Mouse (Mus musculus): ENCODE results near the gene Brd2. TPM values are rescaled to one million over a fixed set of nuclear protein-coding genes. Genes with fewer than 3 reads are reported as not detected.

The Brd2 gene
- polyA plus RNA-seq, 1 experiment from 2014 or later = 137 TPM

DNA sequence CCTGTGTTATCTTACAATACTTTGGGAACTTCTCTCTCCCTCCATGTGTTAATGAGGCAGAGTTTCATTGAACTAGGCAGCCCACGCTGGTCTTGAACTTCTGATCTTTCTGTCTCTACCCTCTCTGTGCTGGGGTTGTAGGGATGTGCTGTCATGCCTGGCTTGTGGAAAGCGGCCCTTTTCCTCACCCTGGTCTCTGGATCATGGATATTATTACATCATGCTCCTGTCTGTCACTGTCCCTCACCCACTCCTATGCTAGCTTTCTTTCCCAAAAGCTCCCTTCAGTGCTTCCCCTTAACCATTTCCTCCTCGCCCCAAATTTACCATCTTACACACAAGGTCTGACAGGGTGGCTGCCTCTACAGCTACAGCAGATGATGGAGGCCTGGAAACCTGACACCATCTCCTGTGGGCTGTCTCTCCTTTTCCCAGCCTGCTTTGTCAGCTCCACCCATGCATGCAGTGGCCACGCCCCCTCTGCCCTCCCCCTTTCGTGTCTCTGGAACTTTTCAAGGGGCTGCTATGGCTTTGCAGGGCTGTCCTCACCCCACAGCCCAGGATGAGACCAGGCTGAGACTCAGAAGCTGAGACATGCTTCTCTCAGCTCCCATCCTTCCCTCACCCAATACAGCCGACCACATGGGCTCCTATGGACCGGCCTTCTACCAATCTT, 29.1 kb downstream of the Brd2 start:
- Histone ChIP-seq H3K9me3 (replicated peaks) (no peaks in the 10 kb centered on the region), H3K27me3 (no peaks in the 10 kb centered on the region), H3K4me2 (replicated peaks) (no peak overlapping the region), H3K4me1 (0 out of 2 replicates have a peak, but pooled peaks cover 3% of the 10 kb centered on the region), H3K4me3 (no peak overlapping the region), H3K9ac (0 out of 2 replicates have a peak overlapping the region, but pooled peaks have one; percentile 15), H3K36me3 (no peaks in the 10 kb centered on the region), H3K27ac (no peak overlapping the region)
- peak; percentile 35; the same call in 1 of the 2 replicates for ATAC-seq (ENCODE audit: low FRiP score)
- WGBS = 39% methylated on average over 7 of the region's 7 CpGs

DNA sequence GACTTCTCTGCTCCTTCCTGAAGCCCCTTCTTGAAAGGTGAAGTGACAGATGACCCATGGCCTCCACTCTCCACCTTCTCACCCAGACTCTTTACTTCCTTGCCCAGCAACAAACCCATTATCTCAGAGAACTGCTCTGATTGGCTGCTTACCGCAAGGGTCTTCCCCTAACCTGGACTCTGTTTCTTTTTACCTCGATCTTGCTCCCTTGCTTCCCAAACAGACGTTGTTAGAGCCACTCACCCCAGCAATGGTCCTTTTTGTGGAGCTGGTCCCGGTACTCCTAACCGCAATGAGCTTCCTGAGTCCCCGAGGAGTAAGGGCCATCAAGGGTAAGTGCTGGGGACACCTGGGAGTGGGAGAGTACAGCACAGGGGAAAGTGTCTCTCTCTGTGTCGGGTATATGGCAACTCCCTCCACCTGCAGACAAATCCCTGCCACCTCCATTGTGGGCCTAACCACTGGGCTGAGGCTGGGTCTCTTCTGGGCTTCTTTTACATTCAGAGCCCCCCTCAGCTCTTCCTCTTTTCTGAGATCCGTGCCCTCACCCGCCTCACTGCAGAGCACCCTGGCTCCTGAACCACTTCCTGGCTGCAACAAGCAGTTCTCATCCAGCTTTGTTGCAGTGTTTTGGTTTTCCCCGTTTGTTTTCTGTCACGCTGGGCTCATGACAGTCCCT, 30.1 kb downstream of the Brd2 start, which contains the start of gene H2-Oa:
Gene H2-Oa, plus strand, starts transcription at position 144 of the 679 bp plus-strand sequence.
- no peaks in the 10 kb centered on the region for H3K9me3 ChIP-seq (replicated peaks)
- ATAC-seq (ENCODE audit: low FRiP score) = no peak
- WGBS = 42% methylated on average over 11 of the region's 11 CpGs
- no peaks in the 10 kb centered on the region for H3K27me3 ChIP-seq
- 0 out of 2 replicates have a peak, but pooled peaks cover 3% of the 10 kb centered on the region for H3K4me1 ChIP-seq
- no peak within 1 kb of the TSS for H3K4me3 ChIP-seq
- H3K4me2 ChIP-seq (replicated peaks) = no peak within 1 kb of the TSS
- H3K27ac ChIP-seq = no peak within 1 kb of the TSS
- H3K36me3 ChIP-seq = no peaks in the 10 kb centered on the region
- no peak within 1 kb of the TSS; the same call in 1 of the 2 replicates for H3K9ac ChIP-seq

DNA sequence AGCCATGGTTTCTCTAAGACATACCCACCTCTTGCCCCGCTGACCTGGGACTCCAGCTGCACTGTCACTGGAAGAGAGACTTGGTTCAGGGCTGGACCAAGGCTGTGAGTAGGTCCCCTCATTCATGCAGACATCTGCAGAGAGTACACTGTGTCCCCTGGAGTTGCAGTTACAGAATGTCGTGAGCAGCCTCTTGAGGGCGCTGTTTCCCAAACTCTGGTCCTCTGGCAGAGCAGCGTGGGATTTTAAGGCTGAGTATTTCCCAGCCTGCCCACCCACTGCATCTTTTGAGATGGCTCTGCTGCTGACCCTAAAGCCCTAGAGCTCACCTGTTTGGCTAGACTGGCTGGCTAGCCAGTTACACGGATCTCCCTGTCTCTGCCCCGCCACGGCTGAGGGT, 31.5 kb downstream of the Brd2 start:
- Histone ChIP-seq H3K36me3 (no peaks in the 10 kb centered on the region), H3K27me3 (no peaks in the 10 kb centered on the region), H3K4me3 (no peak overlapping the region), H3K9me3 (replicated peaks) (no peaks in the 10 kb centered on the region), H3K27ac (no peak overlapping the region), H3K4me2 (replicated peaks) (no peak overlapping the region), H3K9ac (no peak overlapping the region), H3K4me1 (0 out of 2 replicates have a peak, but pooled peaks cover 3% of the 10 kb centered on the region)
- 48% methylated on average over 7 of the region's 7 CpGs for WGBS
- no peak for ATAC-seq (ENCODE audit: low FRiP score)

DNA sequence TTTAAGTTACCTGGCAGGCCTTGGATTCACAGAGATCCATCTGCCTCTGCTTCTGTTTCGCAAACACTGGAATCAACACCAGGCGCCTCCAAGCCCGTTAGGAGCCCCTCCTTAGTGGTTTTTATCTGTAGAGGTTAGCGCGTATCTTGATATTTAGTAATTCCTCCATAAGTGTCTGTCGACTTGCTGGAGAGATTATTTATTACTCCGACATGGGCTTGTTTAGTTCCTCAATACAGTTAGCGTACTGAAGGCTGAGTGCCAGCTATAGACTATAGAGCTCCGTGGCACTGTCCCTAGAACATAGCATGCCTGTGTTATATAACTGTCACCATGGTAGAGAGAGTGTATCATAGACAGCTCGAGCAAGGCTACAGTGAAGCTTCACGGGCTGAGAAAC, 34.3 kb downstream of the Brd2 start:
- WGBS = 91% methylated on average over 11 of the region's 11 CpGs

DNA sequence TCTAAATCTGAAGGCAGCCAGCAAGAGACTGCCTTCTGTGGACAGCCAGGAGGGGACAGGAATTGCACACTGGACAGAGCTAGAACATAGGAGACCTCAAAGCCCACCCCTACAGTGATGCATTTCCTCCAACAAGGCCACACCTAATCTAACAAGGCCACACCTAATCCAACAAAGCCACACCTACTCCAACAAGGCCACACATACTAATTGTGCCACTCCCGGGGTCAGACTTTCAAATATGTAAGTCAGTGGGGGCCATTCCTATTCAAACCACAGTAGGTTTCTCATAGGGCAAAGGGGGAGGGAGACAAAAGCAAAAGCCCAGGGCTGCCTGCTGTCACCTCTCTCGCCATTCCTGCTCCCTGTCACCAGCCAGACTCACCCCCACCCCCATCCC, 35.0 kb downstream of the Brd2 start:
- Histone ChIP-seq H3K9ac (no peak overlapping the region), H3K9me3 (replicated peaks) (no peaks in the 10 kb centered on the region), H3K27ac (no peak overlapping the region), H3K27me3 (no peaks in the 10 kb centered on the region), H3K4me3 (no peak overlapping the region), H3K36me3 (no peaks in the 10 kb centered on the region), H3K4me1 (peaks cover 7% of the 10 kb centered on the region), H3K4me2 (replicated peaks) (no peak overlapping the region)
- 58% methylated on average over 2 of the region's 2 CpGs for WGBS
- no peak for ATAC-seq (ENCODE audit: low FRiP score)

More for the DNA sequence above, 34.3 kb downstream of the Brd2 start:
- no peak for ATAC-seq (ENCODE audit: low FRiP score)
- H3K9me3 ChIP-seq (replicated peaks) = no peaks in the 10 kb centered on the region
- no peak overlapping the region for H3K4me2 ChIP-seq (replicated peaks)
- no peak overlapping the region for H3K4me3 ChIP-seq
- H3K9ac ChIP-seq = no peak overlapping the region
- peaks cover 3% of the 10 kb centered on the region for H3K4me1 ChIP-seq
- H3K27ac ChIP-seq = no peak overlapping the region
- no peaks in the 10 kb centered on the region for H3K27me3 ChIP-seq
- no peaks in the 10 kb centered on the region for H3K36me3 ChIP-seq

DNA sequence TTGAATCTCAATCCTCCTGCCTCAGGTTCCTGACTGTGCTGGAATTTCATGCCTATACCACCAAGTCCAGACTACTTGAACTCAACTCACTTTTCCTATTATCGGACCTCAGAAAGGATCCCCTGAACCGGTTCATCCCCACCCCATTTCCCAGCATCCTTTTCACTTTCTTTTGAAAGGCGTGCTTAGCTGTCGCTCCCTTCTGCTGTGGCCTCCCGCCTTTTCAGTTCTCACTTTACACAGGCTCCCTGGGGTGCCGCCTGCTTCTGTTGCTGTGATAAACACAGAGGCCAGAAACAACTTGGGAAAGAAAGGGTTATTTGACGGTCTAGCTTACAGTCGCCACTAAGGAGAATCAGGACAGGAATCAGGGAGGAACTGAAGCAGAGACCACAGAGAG, 39.3 kb downstream of the Brd2 start:
- H3K4me2 ChIP-seq (replicated peaks) = peak overlapping the region; percentile 17; the same call in 1 of the 2 replicates
- H3K36me3 ChIP-seq = no peaks in the 10 kb centered on the region
- WGBS = 4% methylated on average over 8 of the region's 8 CpGs
- no peak overlapping the region for H3K4me3 ChIP-seq
- no peak overlapping the region for H3K27ac ChIP-seq
- peaks cover 7% of the 10 kb centered on the region for H3K4me1 ChIP-seq
- no peaks in the 10 kb centered on the region for H3K27me3 ChIP-seq
- H3K9ac ChIP-seq = no peak overlapping the region
- no peaks in the 10 kb centered on the region for H3K9me3 ChIP-seq (replicated peaks)
- ATAC-seq (ENCODE audit: low FRiP score) = no peak

DNA sequence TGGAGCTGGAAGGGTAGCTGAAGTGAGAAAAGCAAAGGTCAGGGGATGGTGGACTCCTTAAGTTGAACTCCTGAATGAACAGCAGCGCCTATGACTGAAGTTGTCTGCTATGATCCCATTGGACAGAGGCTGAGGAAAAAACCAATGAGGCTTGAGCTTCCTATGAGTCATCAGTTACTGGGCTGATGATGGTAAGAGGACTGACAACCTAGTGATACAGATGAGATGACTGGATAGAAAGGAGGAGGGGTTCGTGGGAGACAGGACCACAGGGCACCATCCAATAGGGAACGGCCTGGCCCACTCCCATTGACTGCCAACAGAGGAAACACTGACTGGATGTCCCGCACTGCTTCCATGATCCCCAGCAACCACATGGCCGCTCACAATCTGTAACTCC, 42.8 kb downstream of the Brd2 start:
- Histone ChIP-seq H3K4me1 (peaks cover 11% of the 10 kb centered on the region), H3K27me3 (peaks cover 20% of the 10 kb centered on the region), H3K9ac (no peak overlapping the region), H3K27ac (no peak overlapping the region), H3K4me2 (replicated peaks) (no peak overlapping the region), H3K36me3 (no peaks in the 10 kb centered on the region), H3K4me3 (no peak overlapping the region), H3K9me3 (replicated peaks) (no peaks in the 10 kb centered on the region)
- peak; percentile 82 for ATAC-seq (ENCODE audit: low FRiP score)
- WGBS = 15% methylated on average over 5 of the region's 5 CpGs

DNA sequence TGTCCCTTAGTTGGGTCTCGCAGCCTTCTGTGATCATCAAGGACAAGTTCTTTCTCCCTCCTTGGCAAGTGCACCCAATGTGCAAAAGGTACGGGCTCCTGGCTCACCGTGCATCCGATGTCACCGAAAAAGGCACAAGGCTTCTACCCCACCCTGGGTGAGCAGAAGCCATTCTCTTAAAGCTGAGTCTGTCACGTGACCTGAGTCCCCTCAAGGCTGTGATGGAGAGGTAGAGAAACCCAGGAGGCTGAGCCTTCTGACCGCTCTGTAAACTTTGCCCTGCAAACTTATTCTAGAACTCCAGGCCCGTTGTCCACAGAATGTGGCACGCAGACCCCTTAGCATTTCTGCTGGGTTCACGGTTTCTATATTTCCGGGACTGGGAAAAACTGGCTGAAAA, 43.4 kb downstream of the Brd2 start:
- H3K4me1 ChIP-seq = peaks cover 11% of the 10 kb centered on the region
- H3K4me2 ChIP-seq (replicated peaks) = no peak overlapping the region
- H3K9me3 ChIP-seq (replicated peaks) = no peaks in the 10 kb centered on the region
- no peak overlapping the region for H3K9ac ChIP-seq
- peaks cover 20% of the 10 kb centered on the region for H3K27me3 ChIP-seq
- 91% methylated on average over 11 of the region's 11 CpGs for WGBS
- H3K4me3 ChIP-seq = no peak overlapping the region
- H3K36me3 ChIP-seq = no peaks in the 10 kb centered on the region
- ATAC-seq (ENCODE audit: low FRiP score) = no peak
- H3K27ac ChIP-seq = no peak overlapping the region

DNA sequence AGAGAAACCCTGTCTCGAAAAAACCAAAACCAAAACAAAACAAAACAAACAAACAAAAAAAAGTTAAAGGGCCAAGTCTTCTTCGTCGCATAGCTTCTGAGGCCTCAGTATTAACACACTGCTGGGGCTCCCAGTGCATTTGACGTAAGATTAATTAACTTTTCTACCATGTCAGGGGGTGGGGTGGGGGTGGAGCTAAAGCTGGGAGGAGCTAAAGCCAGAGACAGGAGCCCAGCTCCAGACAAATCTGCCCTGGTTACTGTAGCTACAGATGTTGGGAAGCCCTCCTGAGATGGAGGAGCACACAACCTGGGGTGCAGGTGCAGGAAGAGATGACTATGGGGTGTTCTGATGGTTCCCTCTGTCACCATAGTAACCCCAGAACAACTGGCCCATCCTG, 44.3 kb downstream of the Brd2 start:
- peaks cover 20% of the 10 kb centered on the region for H3K27me3 ChIP-seq
- no peaks in the 10 kb centered on the region for H3K36me3 ChIP-seq
- no peak for ATAC-seq (ENCODE audit: low FRiP score)
- no peak overlapping the region for H3K9ac ChIP-seq
- peaks cover 8% of the 10 kb centered on the region for H3K4me1 ChIP-seq
- H3K4me2 ChIP-seq (replicated peaks) = no peak overlapping the region
- 49% methylated on average over 4 of the region's 4 CpGs for WGBS
- no peak overlapping the region for H3K4me3 ChIP-seq
- H3K9me3 ChIP-seq (replicated peaks) = no peaks in the 10 kb centered on the region
- no peak overlapping the region for H3K27ac ChIP-seq

DNA sequence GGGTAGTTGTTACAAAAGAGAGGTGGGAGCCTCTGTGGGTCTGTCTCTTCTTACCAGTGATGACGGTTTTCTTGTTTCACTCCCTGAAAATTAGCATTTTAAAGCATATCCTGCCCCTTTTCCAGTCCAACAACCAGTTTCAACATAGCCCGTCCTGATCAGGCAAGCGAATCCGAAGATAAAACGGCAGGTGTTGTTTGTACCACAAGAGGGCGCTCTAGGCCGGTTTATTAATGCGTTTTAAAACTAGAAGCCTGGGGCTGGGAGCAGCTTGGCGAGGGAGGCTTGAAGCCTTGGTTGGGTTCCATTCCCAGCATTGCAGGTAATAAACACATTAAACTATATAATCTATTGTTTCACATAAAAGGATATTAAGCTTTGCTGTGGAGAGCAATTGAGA, 44.9 kb downstream of the Brd2 start:
- H3K9me3 ChIP-seq (replicated peaks) = no peaks in the 10 kb centered on the region
- under 1% methylated on average over 9 of the region's 9 CpGs for WGBS
- H3K4me2 ChIP-seq (replicated peaks) = no peak overlapping the region
- H3K27me3 ChIP-seq = peaks cover 20% of the 10 kb centered on the region
- H3K4me1 ChIP-seq = 0 out of 2 replicates have a peak, but pooled peaks cover 4% of the 10 kb centered on the region
- no peaks in the 10 kb centered on the region for H3K36me3 ChIP-seq
- ATAC-seq (ENCODE audit: low FRiP score) = no peak
- H3K4me3 ChIP-seq = no peak overlapping the region
- no peak overlapping the region for H3K27ac ChIP-seq
- H3K9ac ChIP-seq = no peak overlapping the region

DNA sequence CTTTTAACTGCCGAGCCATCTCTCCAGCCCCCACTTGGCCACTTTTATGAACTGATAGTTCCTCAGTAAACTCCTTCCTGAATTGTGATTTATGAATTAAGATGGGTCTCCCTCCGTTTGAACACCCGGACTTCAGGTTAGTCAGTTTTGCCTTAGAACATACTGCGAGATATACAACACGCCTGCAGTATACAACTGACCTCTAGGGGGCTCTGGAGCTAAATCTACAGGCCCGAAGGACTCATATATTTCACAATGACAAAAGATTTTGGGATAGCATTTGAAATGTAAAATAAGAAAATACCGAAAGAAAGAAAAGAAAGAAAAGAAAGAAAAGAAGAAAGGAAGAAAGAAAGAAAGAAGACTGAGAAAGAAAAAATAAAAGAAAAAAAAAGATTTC, 47.2 kb downstream of the Brd2 start:
- no peak overlapping the region for H3K4me2 ChIP-seq (replicated peaks)
- H3K27me3 ChIP-seq = peaks cover 20% of the 10 kb centered on the region
- no peak overlapping the region for H3K9ac ChIP-seq
- H3K36me3 ChIP-seq = no peaks in the 10 kb centered on the region
- no peaks in the 10 kb centered on the region for H3K9me3 ChIP-seq (replicated peaks)
- ATAC-seq (ENCODE audit: low FRiP score) = no peak
- H3K27ac ChIP-seq = no peak overlapping the region
- 40% methylated on average over 7 of the region's 7 CpGs for WGBS
- H3K4me3 ChIP-seq = no peak overlapping the region
- 0 out of 2 replicates have a peak, but pooled peaks cover 4% of the 10 kb centered on the region for H3K4me1 ChIP-seq

DNA sequence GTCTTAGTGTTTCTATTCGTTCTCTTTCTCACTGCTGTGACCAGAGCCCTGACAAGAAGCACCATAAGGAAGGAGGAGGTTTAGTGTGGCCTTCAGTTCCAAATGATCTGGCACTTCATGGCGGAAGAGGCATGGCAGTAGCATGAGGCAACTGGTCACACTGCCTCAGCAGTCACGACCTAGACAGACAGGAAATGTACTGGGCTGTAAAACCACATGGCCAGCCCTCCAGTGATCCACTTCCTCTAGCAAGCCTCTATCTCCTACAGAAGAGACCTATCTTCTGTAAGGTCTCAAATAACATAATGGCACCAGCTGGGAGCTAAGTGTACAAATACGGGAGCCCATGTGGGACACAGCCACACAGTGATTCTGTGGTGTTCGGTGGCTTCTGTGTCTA, 50.3 kb downstream of the Brd2 start:
- WGBS = 74% methylated on average over 5 of the region's 5 CpGs
- Histone ChIP-seq H3K27me3 (peaks cover 16% of the 10 kb centered on the region), H3K9ac (no peak overlapping the region), H3K4me1 (0 out of 2 replicates have a peak, but pooled peaks cover 4% of the 10 kb centered on the region), H3K27ac (no peak overlapping the region), H3K9me3 (replicated peaks) (no peaks in the 10 kb centered on the region), H3K36me3 (no peaks in the 10 kb centered on the region), H3K4me3 (no peak overlapping the region), H3K4me2 (replicated peaks) (no peak overlapping the region)
- no peak for ATAC-seq (ENCODE audit: low FRiP score)

Measured in hindbrain, embryonic 12.5 days (tissue).